Mouse (Mus musculus): ENCODE data around the gene Pnpla7.
A peak's percentile ranks its signal among the peaks of the same experiment; 100 is the strongest.
"Not testable (repeated sequence)": the region's sequence is repeated elsewhere in the genome, so short reads cannot be mapped to it uniquely, and the experiment has no call there.

Gene Pnpla7

GRCm38 (mm10) chr2:24975704-24976297 lies at the start of gene Pnpla7:
TSS of gene Pnpla7 (plus strand) at chr2:24976033.
- DNase-seq (ENCODE audit: low read depth in 1 of 2, low spot score in 2 of 2): peak; percentile 84 to 90

DNA sequence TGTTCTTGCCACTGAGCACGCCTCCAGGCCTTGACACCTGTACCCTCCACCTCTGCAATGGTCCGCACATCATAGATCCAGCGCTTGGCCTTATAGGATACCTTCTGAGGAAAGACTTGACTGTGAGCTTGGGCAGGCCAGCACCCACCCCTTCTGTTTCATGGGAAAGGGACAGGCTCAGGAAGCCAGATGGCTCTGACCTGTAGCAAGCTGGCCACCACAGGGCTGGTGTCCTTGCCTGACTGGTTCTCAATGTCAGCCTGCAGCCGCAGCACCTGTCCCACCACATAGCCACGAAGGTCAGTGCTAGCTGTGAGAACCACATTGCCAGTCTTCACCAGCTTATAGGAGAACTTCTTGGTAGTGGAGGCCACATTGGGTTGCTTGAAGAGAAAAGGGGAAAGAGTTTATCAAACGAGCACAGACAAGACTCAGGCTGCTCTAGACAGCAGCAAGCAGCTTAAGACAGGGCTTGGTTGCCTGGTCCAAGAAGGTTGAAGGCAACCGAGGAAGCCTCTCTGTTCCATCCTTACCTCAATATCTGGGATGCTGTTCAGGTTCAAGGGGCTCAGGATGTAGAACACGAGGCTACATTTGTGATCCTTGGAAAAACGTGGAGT lies 49.4 kb upstream of the Pnpla7 start:
- DNase-seq (ENCODE audit: low read depth in 1 of 2, low spot score in 2 of 2): no peak

DNA sequence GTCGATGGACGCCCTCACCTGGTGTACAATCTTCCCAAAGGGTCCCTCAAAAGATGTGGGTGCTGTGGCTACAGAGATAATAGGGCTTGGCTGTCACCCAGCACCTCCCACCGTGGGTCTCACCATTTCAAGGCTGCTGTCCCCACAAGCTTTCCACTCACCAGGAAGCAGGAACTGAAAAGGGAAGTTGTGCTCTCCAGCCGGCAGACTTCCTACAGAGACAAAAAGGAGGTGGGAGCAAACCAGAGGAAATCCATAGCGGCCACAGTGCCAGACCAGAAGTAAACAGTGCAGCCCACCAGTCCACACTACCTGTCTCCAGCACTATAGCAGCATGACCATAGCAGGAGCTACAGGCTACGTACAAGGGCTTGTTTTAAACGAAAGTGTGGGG lies 48.9 kb upstream of the Pnpla7 start:
- DNase-seq (ENCODE audit: low read depth in 1 of 2, low spot score in 2 of 2): no peak

GRCm38 (mm10) chr2:24927810-24928479 lies 47.9 kb upstream of the Pnpla7 start:
- no peak for DNase-seq (ENCODE audit: low read depth in 1 of 2, low spot score in 2 of 2)

- DNase-seq (ENCODE audit: low read depth in 1 of 2, low spot score in 2 of 2): no peak
Measured at GRCm38 (mm10) chr2:24929119-24929518, 46.7 kb upstream of the Pnpla7 start.

DNA sequence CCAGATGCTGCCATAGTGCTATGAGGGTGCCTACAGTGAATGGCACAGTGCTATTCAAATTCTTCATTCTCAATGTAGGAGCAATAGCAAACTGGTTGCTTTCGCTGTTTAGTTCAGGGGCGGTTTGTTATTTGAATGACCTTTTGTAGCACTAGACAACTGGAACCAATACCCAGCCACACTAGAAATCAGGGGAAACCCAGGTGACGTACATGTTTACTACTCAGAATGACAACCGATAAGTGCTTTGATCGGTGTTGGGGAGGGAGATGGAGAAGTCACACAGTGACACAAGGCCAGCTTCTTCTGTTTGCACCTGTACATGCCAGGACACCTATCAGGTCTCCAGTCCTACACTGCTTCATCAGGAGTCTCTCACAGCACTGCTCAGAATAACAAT lies 46.2 kb upstream of the Pnpla7 start:
- DNase-seq (ENCODE audit: low read depth in 1 of 2, low spot score in 2 of 2): no peak

DNA sequence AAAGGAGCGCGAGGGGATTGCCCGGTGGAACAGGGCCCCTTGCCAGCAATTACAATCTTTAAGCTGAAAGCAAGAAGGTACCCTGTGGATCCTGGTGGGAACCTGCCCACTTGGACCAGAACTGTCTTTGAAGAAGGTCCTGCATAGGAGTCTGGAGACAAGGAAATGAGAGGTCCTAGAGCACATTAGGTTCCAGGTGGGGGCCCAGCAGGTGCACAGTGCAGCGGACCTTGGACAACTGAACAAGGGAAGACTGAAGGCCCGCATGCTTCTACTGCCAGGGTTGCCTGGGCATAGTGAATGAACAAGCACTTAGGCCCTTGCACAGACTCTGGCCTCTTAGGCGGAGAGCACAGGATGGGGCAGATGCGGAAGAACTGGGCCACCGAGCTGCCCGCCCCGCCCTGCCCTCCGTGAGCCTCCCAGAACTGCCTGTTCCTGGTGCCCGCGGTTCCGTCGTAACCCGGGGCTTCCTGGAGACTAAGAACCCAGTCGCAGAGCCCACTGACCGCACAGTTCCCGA lies 41.3 kb upstream of the Pnpla7 start:
- no peak for DNase-seq (ENCODE audit: low read depth in 1 of 2, low spot score in 2 of 2)

- peak; percentile 81 to 90 for DNase-seq (ENCODE audit: low read depth in 1 of 2, low spot score in 2 of 2)
Measured at GRCm38 (mm10) chr2:24935057-24935796, 40.6 kb upstream of the Pnpla7 start, which contains the start of gene Arrdc1. TSS of gene Arrdc1 (minus strand) at chr2:24935252.

DNA sequence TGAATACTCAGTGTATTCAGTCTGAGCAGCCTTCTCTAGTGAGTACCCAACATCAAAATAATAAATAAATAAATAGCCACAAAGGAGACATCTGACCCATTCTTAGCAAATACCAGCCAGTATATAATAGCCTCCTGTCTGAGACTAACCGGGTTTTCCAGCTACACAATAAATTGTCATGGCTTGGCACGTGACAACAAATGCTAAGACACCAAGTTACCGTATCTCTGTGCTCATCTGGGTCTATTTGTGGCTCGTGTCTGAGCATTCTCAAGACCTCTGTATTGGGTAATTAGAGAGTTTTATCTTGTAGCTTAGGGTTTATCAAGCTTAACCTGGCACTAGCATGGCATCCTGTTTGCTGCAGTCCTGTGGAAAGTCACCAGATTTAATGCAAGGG lies 33.7 kb upstream of the Pnpla7 start:
- DNase-seq (ENCODE audit: low read depth in 1 of 2, low spot score in 2 of 2): no peak

DNA sequence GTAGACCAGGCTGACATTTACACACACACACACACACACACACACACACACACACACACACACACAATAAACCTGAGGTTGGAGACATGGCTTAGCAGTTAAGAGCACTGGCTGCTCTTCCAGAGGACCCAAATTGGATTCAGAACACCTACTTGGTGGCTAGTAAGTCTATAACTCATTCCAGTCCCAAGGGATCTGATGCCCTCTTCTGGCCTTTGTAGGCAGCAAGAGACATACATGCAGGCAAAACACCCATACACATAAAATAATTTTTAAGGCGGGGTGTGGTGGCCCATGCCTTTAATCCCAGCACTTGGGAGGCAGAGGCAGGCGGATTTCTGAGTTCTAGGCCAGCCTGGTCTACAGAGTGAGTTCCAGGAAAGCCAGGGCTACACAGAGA lies 31.5 kb upstream of the Pnpla7 start:
- not testable (repeated sequence) for DNase-seq (ENCODE audit: low read depth in 1 of 2, low spot score in 2 of 2)

- DNase-seq (ENCODE audit: low read depth in 1 of 2, low spot score in 2 of 2): peak; percentile 80 to 95
Measured at GRCm38 (mm10) chr2:24949421-24950188, 26.2 kb upstream of the Pnpla7 start, which contains the start of gene Zmynd19. TSS of gene Zmynd19 (plus strand) at chr2:24949792.

DNA sequence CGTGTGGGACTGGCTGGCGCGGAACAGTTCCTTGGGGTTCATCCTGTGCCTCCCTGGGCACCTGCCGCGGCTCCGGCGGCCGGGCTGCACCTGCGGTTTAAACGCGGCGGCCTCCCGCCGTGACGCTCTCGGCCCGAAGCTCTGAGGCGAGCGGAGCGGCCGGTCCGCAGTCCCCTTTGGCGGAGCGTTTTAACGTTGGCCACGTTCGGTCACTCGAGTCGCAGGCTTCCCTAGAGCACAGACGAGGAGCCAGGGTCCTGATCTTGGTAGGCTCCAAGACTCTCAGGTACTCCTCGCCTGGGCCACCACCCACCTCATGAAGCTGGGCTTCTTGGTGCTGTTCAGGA lies 25.7 kb upstream of the Pnpla7 start:
- peak in 1 of 2 experiments; percentile 3 for DNase-seq (ENCODE audit: low read depth in 1 of 2, low spot score in 2 of 2)

DNA sequence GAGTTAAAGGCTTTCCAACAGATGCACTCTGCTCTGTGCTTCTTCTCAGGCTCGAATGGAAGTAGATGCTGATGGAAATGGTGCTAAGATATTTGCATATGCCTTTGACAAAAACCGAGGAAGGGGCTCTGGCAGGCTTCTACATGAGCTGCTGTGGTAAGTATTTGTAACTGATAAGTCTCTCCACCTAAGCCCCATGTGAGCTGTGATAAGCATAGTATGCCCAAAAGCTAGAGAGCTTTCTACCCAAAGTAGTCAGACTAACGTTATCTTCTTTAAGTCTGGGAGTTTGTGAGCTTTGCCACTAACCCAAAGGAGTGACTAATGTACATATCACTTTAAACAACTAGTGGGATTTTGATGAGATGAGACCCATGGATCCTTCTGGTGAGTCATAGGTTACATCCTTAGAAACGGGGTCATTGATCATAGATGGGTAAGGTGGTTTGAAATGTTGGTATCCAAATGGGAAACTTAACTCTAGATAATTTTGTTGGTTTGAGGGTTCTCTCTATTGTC lies 23.2 kb upstream of the Pnpla7 start:
- DNase-seq (ENCODE audit: low read depth in 1 of 2, low spot score in 2 of 2): no peak

- no peak for DNase-seq (ENCODE audit: low read depth in 1 of 2, low spot score in 2 of 2)
Measured at GRCm38 (mm10) chr2:24960910-24961309, 14.9 kb upstream of the Pnpla7 start.

- DNase-seq (ENCODE audit: low read depth in 1 of 2, low spot score in 2 of 2): peak; percentile 64 to 78
Measured at GRCm38 (mm10) chr2:24962304-24963000, 13.4 kb upstream of the Pnpla7 start, which contains the start of gene Dph7. TSS of gene Dph7 (plus strand) at chr2:24962400.

DNA sequence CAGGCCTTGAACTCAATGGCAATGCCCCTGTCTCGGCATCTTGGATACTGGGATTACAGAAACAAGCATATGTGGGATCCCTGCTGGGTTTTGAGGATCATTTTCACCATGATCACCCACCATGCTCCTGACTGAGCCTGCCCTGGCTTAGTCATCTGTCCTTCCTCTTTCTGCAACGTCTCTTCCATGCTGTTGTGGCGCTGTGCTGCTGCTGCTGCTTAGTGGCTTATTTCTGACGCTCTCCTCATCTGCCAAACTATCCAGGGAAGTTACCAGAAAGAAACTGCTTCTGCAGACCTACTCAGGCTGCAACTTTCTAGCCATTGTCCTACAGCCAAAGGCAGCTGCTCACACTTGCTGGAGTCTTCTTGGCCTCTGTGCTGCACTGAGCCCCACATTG lies 5.4 kb upstream of the Pnpla7 start:
- no peak for DNase-seq (ENCODE audit: low read depth in 1 of 2, low spot score in 2 of 2)

DNA sequence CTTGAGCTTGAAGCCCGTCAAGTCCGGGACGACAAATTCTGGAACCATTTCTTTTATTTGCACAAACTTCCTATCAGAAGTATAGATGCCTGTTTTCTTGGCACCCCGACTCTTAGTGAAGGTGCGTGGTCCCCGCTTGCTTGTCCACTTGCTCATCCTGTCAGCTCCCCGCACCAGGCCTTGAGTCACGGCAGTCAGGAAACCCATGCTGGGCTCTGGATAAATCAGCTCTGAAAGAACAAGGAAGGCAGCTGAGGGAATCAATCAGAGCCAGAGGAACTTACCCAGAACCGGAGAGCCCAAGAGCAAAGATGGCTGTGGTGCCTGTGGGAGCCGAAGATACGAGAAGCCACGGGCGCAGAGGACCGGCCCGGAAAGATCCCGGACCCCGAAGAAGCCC lies 1.4 kb upstream of the Pnpla7 start:
- not testable (repeated sequence) for DNase-seq (ENCODE audit: low read depth in 1 of 2, low spot score in 2 of 2)

DNA sequence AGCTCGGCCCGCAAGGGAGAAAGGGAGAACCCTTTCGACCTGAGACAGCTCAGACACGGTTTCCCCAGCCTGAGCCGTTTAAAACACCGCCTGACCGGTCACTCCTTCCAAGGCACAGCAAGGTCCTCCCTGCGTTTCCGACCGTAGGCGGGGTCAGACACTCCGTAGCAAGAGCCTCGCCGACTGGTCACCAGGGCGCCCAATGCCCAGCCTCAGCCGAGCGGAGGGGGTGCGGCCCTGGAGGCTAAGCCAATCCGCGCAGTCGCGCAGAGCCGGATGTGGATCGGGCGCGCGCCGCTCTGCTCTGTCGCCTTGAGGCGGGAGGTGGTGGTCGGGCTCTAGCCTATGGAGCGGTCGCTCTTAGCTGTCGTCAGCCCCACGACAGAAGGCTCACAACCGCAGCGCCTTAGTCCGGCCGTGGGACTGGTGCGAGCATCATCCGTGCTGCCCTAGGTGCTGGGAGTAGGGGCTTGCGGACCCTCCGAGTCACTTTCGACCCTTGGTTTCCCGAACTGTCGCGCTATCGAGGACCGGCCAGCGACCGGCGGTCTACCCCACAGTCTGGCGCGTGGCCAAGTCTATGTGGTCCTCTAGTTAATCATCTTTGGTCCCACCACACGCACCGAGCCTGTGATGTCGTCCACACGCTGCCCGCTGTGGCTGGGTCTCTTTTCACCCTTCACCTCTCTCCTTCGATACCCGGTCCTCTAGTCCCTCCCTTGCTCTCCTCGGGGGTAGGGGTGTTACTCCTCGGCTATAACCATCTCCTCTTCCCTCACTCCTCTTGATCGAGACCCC lies 728 bp upstream of the Pnpla7 start, which contains the start of gene Mrpl41:
Mrpl41 (minus strand) TSS at position 193 of the 798 bp plus-strand sequence.
- peak; percentile 93 for DNase-seq (ENCODE audit: low read depth in 1 of 2, low spot score in 2 of 2)

- DNase-seq (ENCODE audit: low read depth in 1 of 2, low spot score in 2 of 2): peak; percentile 21 to 40
Measured at GRCm38 (mm10) chr2:24976960-24977359, 1.1 kb downstream of the Pnpla7 start.

Measured in monocyte, adult 2 months (primary cell).